Mouse (Mus musculus): Measurements from ENCODE around the gene Mycn. TPM values are rescaled to one million over a fixed set of nuclear protein-coding genes. Genes with fewer than 3 reads are reported as not detected.

Mycn gene
- polyA plus RNA-seq, 1 experiment from 2014 or later, result 4.9 TPM

- 42% methylated on average over 12 of the region's 12 CpGs for WGBS (ENCODE audit: insufficient replicate concordance)
- no peak overlapping the region for H3K4me2 ChIP-seq
- no peaks in the 10 kb centered on the region for H3K9me3 ChIP-seq (replicated peaks)
- peaks cover 6% of the 10 kb centered on the region; the same call in 1 of the 2 replicates for H3K4me1 ChIP-seq (replicated peaks)
- no peak overlapping the region for H3K4me3 ChIP-seq (replicated peaks)
- no peaks in the 10 kb centered on the region for H3K27me3 ChIP-seq
- ATAC-seq (ENCODE audit: insufficient read depth), result no peak
- H3K36me3 ChIP-seq (replicated peaks), result no peaks in the 10 kb centered on the region
- no peak overlapping the region for H3K9ac ChIP-seq
- no peak overlapping the region for H3K27ac ChIP-seq (replicated peaks)
Measured at GRCm38 (mm10) chr12:12920166-12921157, 21.3 kb downstream of the Mycn start.

- no peak overlapping the region for H3K4me2 ChIP-seq
- no peak overlapping the region for H3K9ac ChIP-seq
- H3K4me1 ChIP-seq (replicated peaks), result peaks cover 6% of the 10 kb centered on the region; the same call in 1 of the 2 replicates
- no peak overlapping the region for H3K4me3 ChIP-seq (replicated peaks)
- no peaks in the 10 kb centered on the region for H3K9me3 ChIP-seq (replicated peaks)
- no peaks in the 10 kb centered on the region for H3K27me3 ChIP-seq
- no peak overlapping the region for H3K27ac ChIP-seq (replicated peaks)
- WGBS (ENCODE audit: insufficient replicate concordance), result 56% methylated on average over 9 of the region's 9 CpGs
- no peaks in the 10 kb centered on the region for H3K36me3 ChIP-seq (replicated peaks)
- ATAC-seq (ENCODE audit: insufficient read depth), result no peak
Measured at GRCm38 (mm10) chr12:12916298-12916697, 25.4 kb downstream of the Mycn start.

- no peak for ATAC-seq (ENCODE audit: insufficient read depth)
- Histone ChIP-seq H3K9ac (no peak overlapping the region), H3K4me1 (replicated peaks) (no peaks in the 10 kb centered on the region), H3K4me3 (replicated peaks) (no peak overlapping the region), H3K27ac (replicated peaks) (no peak overlapping the region), H3K9me3 (replicated peaks) (no peaks in the 10 kb centered on the region), H3K4me2 (no peak overlapping the region), H3K36me3 (replicated peaks) (no peaks in the 10 kb centered on the region), H3K27me3 (no peaks in the 10 kb centered on the region)
- 61% methylated on average over 11 of the region's 11 CpGs for WGBS (ENCODE audit: insufficient replicate concordance)
Measured at GRCm38 (mm10) chr12:12910356-12910979, 31.2 kb downstream of the Mycn start.

GRCm38 (mm10) chr12:12909631-12910277, 32.0 kb downstream of the Mycn start:
- no peak for ATAC-seq (ENCODE audit: insufficient read depth)
- Histone ChIP-seq H3K4me1 (replicated peaks) (no peaks in the 10 kb centered on the region), H3K9me3 (replicated peaks) (no peaks in the 10 kb centered on the region), H3K36me3 (replicated peaks) (no peaks in the 10 kb centered on the region), H3K27me3 (no peaks in the 10 kb centered on the region), H3K4me2 (no peak overlapping the region), H3K4me3 (replicated peaks) (no peak overlapping the region), H3K9ac (no peak overlapping the region), H3K27ac (replicated peaks) (no peak overlapping the region)
- 43% methylated on average over 16 of the region's 16 CpGs for WGBS (ENCODE audit: insufficient replicate concordance)

GRCm38 (mm10) chr12:12906771-12907170, 34.9 kb downstream of the Mycn start:
- H3K27ac ChIP-seq (replicated peaks), result no peak overlapping the region
- WGBS (ENCODE audit: insufficient replicate concordance), result 43% methylated on average over 6 of the region's 6 CpGs
- H3K4me3 ChIP-seq (replicated peaks), result no peak overlapping the region
- H3K4me1 ChIP-seq (replicated peaks), result no peaks in the 10 kb centered on the region
- no peak overlapping the region for H3K4me2 ChIP-seq
- no peak for ATAC-seq (ENCODE audit: insufficient read depth)
- H3K27me3 ChIP-seq, result no peaks in the 10 kb centered on the region
- no peaks in the 10 kb centered on the region for H3K36me3 ChIP-seq (replicated peaks)
- H3K9me3 ChIP-seq (replicated peaks), result no peaks in the 10 kb centered on the region
- no peak overlapping the region for H3K9ac ChIP-seq

GRCm38 (mm10) chr12:12906321-12906720, 35.4 kb downstream of the Mycn start:
- Histone ChIP-seq H3K36me3 (replicated peaks) (no peaks in the 10 kb centered on the region), H3K27me3 (no peaks in the 10 kb centered on the region), H3K27ac (replicated peaks) (no peak overlapping the region), H3K9ac (no peak overlapping the region), H3K9me3 (replicated peaks) (no peaks in the 10 kb centered on the region), H3K4me3 (replicated peaks) (no peak overlapping the region), H3K4me1 (replicated peaks) (no peaks in the 10 kb centered on the region), H3K4me2 (no peak overlapping the region)
- ATAC-seq (ENCODE audit: insufficient read depth), result no peak
- WGBS (ENCODE audit: insufficient replicate concordance), result 36% methylated on average over 8 of the region's 8 CpGs

- Histone ChIP-seq H3K4me1 (replicated peaks) (no peaks in the 10 kb centered on the region), H3K9me3 (replicated peaks) (no peaks in the 10 kb centered on the region), H3K4me2 (no peak overlapping the region), H3K27ac (replicated peaks) (no peak overlapping the region), H3K27me3 (no peaks in the 10 kb centered on the region), H3K4me3 (replicated peaks) (no peak overlapping the region), H3K9ac (no peak overlapping the region), H3K36me3 (replicated peaks) (no peaks in the 10 kb centered on the region)
- 46% methylated on average over 6 of the region's 6 CpGs for WGBS (ENCODE audit: insufficient replicate concordance)
- no peak for ATAC-seq (ENCODE audit: insufficient read depth)
Measured at GRCm38 (mm10) chr12:12905117-12905516, 36.6 kb downstream of the Mycn start.

- H3K9ac ChIP-seq, result no peak overlapping the region
- no peak for ATAC-seq (ENCODE audit: insufficient read depth)
- 27% methylated on average over 23 of the region's 23 CpGs for WGBS (ENCODE audit: insufficient replicate concordance)
Measured at GRCm38 (mm10) chr12:12904512-12904953, 37.2 kb downstream of the Mycn start.

GRCm38 (mm10) chr12:12904086-12904485, 37.6 kb downstream of the Mycn start:
- H3K9ac ChIP-seq, result no peak overlapping the region

More at GRCm38 (mm10) chr12:12904512-12904953, 37.2 kb downstream of the Mycn start:
- Histone ChIP-seq H3K4me3 (replicated peaks) (no peak overlapping the region), H3K27me3 (no peaks in the 10 kb centered on the region), H3K4me1 (replicated peaks) (no peaks in the 10 kb centered on the region), H3K27ac (replicated peaks) (no peak overlapping the region), H3K4me2 (no peak overlapping the region), H3K36me3 (replicated peaks) (no peaks in the 10 kb centered on the region), H3K9me3 (replicated peaks) (no peaks in the 10 kb centered on the region)

GRCm38 (mm10) chr12:12902403-12902802, 39.3 kb downstream of the Mycn start:
- no peak for ATAC-seq (ENCODE audit: insufficient read depth)
- no peak overlapping the region for H3K27ac ChIP-seq (replicated peaks)
- H3K27me3 ChIP-seq, result no peaks in the 10 kb centered on the region
- no peaks in the 10 kb centered on the region for H3K4me1 ChIP-seq (replicated peaks)
- no peak overlapping the region for H3K9ac ChIP-seq
- no peak overlapping the region for H3K4me3 ChIP-seq (replicated peaks)
- WGBS (ENCODE audit: insufficient replicate concordance), result 50% methylated on average over 1 of the region's 1 CpGs
- H3K9me3 ChIP-seq (replicated peaks), result no peaks in the 10 kb centered on the region
- no peaks in the 10 kb centered on the region for H3K36me3 ChIP-seq (replicated peaks)
- H3K4me2 ChIP-seq, result no peak overlapping the region

More at GRCm38 (mm10) chr12:12904086-12904485, 37.6 kb downstream of the Mycn start:
- Histone ChIP-seq H3K4me3 (replicated peaks) (no peak overlapping the region), H3K27ac (replicated peaks) (no peak overlapping the region), H3K27me3 (no peaks in the 10 kb centered on the region), H3K9me3 (replicated peaks) (no peaks in the 10 kb centered on the region), H3K36me3 (replicated peaks) (no peaks in the 10 kb centered on the region), H3K4me1 (replicated peaks) (no peaks in the 10 kb centered on the region), H3K4me2 (no peak overlapping the region)
- ATAC-seq (ENCODE audit: insufficient read depth), result no peak
- WGBS (ENCODE audit: insufficient replicate concordance), result 7% methylated on average over 1 of the region's 1 CpGs

All from liver, embryonic 15.5 days (tissue).